Mouse (Mus musculus): Measurements from ENCODE around the gene Acot1.
"Not testable (repeated sequence)": the region's sequence is repeated elsewhere in the genome, so short reads cannot be mapped to it uniquely, and the experiment has no call there.

Gene Acot1

GRCm38 (mm10) chr12:84009171-84009965 lies at the start of gene Acot1:
Acot1 (plus strand) TSS chr12:84009490.
- peak; percentile 75 for DNase-seq (ENCODE audit: low read depth, low spot score)

GRCm38 (mm10) chr12:83965235-83965634 lies 44.1 kb upstream of the Acot1 start:
- DNase-seq (ENCODE audit: low read depth, low spot score): no peak

- peak; percentile 61 for DNase-seq (ENCODE audit: low read depth, low spot score)
Observed at GRCm38 (mm10) chr12:83972117-83972516, 37.2 kb upstream of the Acot1 start.

GRCm38 (mm10) chr12:83978862-83979261 lies 30.4 kb upstream of the Acot1 start:
- DNase-seq (ENCODE audit: low read depth, low spot score): no peak

- DNase-seq (ENCODE audit: low read depth, low spot score): no peak
Observed at GRCm38 (mm10) chr12:83981615-83982014, 27.7 kb upstream of the Acot1 start.

- no peak for DNase-seq (ENCODE audit: low read depth, low spot score)
Observed at GRCm38 (mm10) chr12:83984752-83985151, 24.5 kb upstream of the Acot1 start, which contains the start of gene Heatr4. Heatr4 (minus strand) TSS chr12:83984852.

GRCm38 (mm10) chr12:83987242-83987582 lies 22.1 kb upstream of the Acot1 start:
- no peak for DNase-seq (ENCODE audit: low read depth, low spot score)

GRCm38 (mm10) chr12:83987583-83988441 lies 21.5 kb upstream of the Acot1 start, which contains the start of gene Acot2:
Acot2 (plus strand) TSS chr12:83987861.
- peak; percentile 85 for DNase-seq (ENCODE audit: low read depth, low spot score)

- no peak for DNase-seq (ENCODE audit: low read depth, low spot score)
Observed at GRCm38 (mm10) chr12:83988483-83988882, 20.8 kb upstream of the Acot1 start.

GRCm38 (mm10) chr12:83989378-83989777 lies 19.9 kb upstream of the Acot1 start:
- no peak for DNase-seq (ENCODE audit: low read depth, low spot score)

- no peak for DNase-seq (ENCODE audit: low read depth, low spot score)
Observed at GRCm38 (mm10) chr12:83997221-83997620, 12.1 kb upstream of the Acot1 start.

- no peak for DNase-seq (ENCODE audit: low read depth, low spot score)
Observed at GRCm38 (mm10) chr12:83998341-83999107, 10.8 kb upstream of the Acot1 start.

GRCm38 (mm10) chr12:83999237-83999636 lies 10.1 kb upstream of the Acot1 start:
- not testable (repeated sequence) for DNase-seq (ENCODE audit: low read depth, low spot score)

- DNase-seq (ENCODE audit: low read depth, low spot score): no peak
Observed at GRCm38 (mm10) chr12:84000418-84000817, 8.9 kb upstream of the Acot1 start.

- no peak for DNase-seq (ENCODE audit: low read depth, low spot score)
Observed at GRCm38 (mm10) chr12:84003866-84004265, 5.4 kb upstream of the Acot1 start.

- DNase-seq (ENCODE audit: low read depth, low spot score): no peak
Observed at GRCm38 (mm10) chr12:84008251-84008650, 1.0 kb upstream of the Acot1 start.

- no peak for DNase-seq (ENCODE audit: low read depth, low spot score)
Observed at GRCm38 (mm10) chr12:84008729-84009128, 561 bp upstream of the Acot1 start.

GRCm38 (mm10) chr12:84010201-84010600 lies 911 bp downstream of the Acot1 start:
- no peak for DNase-seq (ENCODE audit: low read depth, low spot score)

GRCm38 (mm10) chr12:84011251-84012040 lies 2.2 kb downstream of the Acot1 start:
- DNase-seq (ENCODE audit: low read depth, low spot score): no peak

- no peak for DNase-seq (ENCODE audit: low read depth, low spot score)
Observed at GRCm38 (mm10) chr12:84013130-84013529, 3.8 kb downstream of the Acot1 start.

- no peak for DNase-seq (ENCODE audit: low read depth, low spot score)
Observed at GRCm38 (mm10) chr12:84013701-84014100, 4.4 kb downstream of the Acot1 start.
